Mouse (Mus musculus) lung, postnatal 0 days (tissue): ENCODE data around the gene Itprip.

Experiments
- CTCF ChIP-seq: IDR thresholded peaks from 2 replicates; pipeline ENCODE4 v1.5.1; 2016; ENCODE audit warnings: antibody characterized with exemption, mild to moderate bottlenecking
- EP300 ChIP-seq: IDR thresholded peaks from 2 replicates; pipeline ENCODE4 v1.6.1; 2016; ENCODE audit warnings: antibody characterized with exemption, mild to moderate bottlenecking, control low read depth

- peak; percentile 69 for TF ChIP-seq CTCF
- no peak for TF ChIP-seq EP300
Measured at GRCm38 (mm10) chr19:47900012-47900411, 19.1 kb downstream of the Itprip start.
